Mouse (Mus musculus): ENCODE measurements at regions not wholly inside any gene's neighbourhood (a gene's known extent, or its start where the extent isn't known, plus 50 kb on each side); places are given as distances from the start of the nearest gene placed in this dataset.
A peak's percentile ranks its signal among the peaks of the same experiment; 100 is the strongest.
"Not testable (repeated sequence)": the region's sequence is repeated elsewhere in the genome, so short reads cannot be mapped to it uniquely, and the experiment has no call there.

DNA sequence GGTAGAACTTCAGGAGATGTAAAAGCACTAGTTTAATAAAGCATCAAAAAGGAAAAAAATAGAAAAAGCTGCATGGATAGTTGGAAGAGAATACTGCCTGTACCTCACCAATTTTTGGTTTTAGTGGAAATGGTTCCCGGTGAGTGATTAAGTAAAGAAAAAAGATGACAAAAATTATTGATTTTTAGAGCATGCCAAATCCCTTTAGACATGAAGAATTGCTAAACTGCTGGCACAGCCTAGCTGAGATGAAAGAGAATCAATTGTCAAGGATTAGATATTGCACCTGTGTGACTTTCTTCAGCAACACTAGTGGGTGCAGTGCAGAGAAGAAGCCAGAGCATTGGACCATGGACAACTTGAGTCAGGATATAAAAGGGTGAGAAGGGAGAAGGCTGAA is 348.7 kb upstream of the Cpeb2 start:
- DNase-seq (ENCODE audit: low read depth): no peak

DNA sequence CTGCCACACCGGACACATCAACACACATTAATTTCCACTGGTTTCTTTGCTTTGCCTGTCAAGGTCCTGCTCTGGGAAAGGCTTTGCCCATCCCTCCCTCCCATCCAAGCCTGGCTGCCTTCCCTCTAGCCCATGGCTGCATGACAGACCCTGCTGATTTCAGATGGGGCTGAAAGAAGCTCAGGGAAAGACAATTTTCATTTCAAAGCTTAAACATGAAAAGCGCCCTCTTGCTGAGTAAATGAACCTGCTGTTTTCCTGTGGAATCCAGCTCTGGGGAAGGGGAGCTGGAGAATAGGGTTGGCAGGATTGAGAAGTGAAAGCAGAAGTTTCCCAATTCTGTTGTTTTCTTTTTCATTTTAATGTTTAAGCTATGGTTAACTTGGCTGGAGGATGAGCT is 341.1 kb upstream of the Cpeb2 start:
- no peak for DNase-seq (ENCODE audit: low read depth)

DNA sequence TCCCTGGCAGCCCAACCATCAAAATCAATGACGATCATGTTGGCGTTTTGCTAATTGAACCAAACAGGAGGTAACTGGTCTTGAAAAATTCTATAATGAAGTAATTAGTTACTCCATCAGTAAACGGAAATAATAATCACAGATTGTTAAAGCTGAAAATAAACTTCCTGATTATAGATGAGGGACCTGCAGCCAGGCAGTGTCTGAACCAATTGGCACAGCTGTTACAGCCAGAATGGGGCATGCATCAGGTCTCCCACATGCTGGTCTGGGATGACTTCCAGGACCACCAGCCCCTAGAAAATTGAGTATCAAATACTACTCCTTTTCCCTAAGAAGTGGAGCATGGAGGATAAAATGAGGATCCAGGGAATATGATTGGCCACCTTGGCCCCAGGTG is 326.8 kb upstream of the Cpeb2 start:
- no peak for DNase-seq (ENCODE audit: low read depth)

DNA sequence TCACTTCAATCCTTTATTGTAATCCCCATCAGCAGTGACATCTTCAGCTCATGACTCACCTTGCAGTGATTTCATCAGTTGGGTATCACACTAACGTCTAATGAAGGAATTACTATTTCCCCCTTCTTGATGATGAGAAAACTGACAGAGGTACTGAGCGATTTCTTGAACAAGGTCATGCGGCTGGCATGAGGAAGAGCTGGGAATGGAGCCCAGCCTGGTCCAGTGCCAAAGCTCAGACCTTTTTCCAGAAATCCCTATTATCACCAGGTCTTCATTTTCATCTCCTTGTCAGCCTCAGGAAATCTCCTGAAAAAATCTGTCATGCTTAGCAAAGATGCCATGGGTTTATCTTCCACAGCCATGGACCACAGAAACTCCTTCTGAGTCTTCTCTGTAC is 313.6 kb upstream of the Cpeb2 start:
- no peak for DNase-seq (ENCODE audit: low read depth)

DNA sequence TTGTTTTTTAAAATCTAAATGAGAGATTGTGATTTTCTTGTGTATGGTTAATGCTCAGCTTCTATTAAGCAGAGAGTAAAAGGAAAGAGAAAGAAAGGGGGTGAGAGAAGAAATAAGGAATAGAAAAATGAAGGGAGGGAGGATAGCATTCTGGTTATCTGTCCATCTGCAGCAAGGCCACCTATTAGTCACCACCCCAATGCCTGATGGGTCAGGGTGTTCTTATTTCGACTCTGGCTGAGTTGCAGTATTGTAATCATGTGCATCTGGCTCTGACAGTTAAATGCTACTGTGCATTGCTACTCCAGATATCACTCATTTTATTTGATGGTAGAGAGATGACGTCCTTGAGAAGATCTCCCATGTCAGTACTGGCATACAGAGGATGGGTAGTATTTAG is 300.9 kb upstream of the Cpeb2 start:
- DNase-seq (ENCODE audit: low read depth): no peak

DNA sequence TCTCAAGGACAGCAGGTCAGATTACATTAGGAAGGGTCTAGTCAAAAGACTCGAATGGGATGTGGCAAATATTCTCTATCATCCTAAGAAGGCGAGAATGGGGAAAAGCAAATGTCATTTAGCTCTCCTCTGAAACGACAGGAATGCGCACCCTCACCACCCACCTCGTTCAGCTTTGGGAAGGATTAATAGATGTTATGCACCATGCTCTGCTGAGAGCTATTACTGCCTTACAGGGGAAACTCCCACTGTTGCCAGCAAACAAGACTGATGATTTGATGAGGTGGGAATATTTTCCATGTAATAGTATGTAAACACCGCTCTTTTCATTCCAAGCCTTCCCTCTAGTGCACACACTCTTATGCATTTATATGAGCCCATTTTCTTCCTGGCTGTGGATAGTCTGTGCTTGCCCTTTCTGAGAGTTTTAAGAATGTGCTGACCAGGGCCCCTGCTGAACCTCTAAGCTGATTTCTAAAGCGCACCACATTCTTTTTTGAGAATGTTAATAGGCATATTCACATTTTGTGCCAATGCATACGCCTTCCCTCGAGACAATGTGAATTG is 273.6 kb upstream of the Cpeb2 start:
- no peak for DNase-seq (ENCODE audit: low read depth)

DNA sequence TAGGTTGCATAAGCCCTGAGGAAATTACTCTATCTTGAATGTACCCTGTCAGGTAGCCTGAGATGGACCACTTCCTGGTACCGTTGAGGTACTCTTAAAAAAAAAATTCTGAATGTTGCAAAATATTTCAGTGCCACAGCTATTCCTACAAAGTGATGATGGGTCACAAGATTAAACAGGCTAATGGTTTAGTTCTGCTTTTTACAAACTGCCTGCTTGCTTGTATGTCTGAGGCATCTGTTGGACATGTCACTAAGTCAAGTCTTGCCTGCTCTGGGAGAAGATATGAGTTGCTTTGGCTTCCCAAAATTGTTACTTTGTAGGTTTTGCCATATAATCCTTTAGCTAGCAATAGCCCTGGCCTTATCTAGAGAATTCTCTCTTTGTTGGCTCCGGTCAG is 266.0 kb upstream of the Cpeb2 start:
- DNase-seq (ENCODE audit: low read depth): not testable (repeated sequence)

DNA sequence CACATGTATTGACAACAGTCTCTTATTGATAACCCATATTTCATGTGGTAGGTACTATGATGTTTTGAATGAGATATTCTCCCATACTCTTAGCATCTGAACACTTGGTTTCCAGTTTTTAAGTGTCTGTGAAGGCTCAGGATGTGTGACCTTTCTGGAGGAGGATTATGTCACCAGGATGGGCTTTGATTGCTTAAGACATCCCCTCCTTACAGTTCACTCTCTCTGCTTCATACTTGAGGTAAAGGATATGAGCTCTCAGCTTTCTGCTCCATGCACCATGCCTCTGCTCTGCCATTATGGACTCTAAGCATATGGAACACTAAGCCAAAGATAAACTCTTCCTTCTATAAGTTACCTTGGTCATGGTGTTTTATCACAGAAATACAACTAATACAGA is 263.8 kb upstream of the Cpeb2 start:
- no peak for DNase-seq (ENCODE audit: low read depth)

DNA sequence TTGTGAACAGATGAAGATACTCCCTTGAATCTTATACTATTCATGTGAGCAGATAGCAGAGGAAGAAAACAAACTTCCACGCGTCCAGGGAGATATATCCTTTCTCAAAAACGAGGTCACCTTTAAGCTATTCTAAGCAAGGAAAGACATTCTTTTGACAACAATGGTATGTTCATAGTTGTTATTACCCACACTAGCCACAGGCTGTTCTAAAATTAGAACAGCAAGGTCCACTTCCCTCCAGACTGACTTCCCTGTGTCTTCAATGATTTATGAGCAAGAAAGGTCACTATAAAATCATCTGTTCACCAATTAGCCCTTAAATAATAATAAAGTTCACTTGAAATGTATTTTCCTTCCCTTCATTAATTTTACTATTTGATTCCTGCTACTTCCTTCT is 263.3 kb upstream of the Cpeb2 start:
- DNase-seq (ENCODE audit: low read depth): no peak

DNA sequence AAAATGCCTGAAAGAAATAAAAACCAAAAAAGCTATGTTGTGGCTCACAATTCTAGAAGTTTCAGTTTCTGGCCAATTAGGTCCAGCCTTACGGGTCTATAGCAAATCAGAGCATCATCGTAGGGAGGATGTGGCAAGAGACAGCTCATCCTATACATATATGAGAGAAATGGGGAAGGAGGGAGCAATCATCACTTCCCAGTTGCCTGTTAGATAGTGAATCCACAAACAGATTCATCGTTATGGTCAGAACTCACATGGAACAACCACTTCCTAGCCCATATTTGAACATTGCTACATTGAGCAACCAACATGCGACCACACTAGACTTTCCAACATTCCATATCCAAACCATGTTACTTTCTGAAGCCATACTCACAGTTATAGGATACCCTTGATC is 255.9 kb upstream of the Cpeb2 start:
- DNase-seq (ENCODE audit: low read depth): no peak

DNA sequence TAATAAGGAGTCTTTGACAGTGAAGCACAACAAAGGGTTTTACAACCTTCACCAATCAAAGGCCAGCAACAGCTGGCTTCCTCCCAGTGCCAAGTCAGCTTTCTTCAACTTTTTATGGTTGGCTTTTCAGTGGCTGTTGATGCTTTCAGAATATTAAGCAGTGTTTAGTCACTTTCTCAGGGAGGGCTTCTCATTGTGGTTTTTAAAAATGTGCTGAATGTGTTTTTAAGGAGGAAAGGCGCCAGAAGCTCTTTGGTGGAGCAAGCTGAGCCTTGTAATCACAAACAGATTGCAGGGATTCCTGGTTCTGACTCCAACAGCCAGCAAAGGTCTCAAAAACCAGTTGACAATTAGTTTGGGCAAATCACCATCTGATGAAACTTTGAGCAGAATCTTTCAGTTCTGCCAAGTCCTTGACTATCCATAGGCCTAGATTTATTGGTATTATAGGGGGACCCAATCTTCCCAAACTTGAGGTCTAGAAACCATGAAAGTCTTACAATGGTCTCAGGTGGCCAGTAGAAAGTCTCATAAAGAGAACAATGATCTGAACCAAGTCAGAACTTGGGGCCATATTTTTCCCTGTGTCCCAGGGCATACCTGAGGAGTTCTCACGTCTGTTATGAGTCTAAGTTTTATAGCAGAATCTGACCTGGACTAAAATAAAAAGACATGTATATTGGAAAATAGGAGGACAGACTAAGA is 251.9 kb upstream of the Cpeb2 start:
- DNase-seq (ENCODE audit: low read depth): peak; percentile 89

DNA sequence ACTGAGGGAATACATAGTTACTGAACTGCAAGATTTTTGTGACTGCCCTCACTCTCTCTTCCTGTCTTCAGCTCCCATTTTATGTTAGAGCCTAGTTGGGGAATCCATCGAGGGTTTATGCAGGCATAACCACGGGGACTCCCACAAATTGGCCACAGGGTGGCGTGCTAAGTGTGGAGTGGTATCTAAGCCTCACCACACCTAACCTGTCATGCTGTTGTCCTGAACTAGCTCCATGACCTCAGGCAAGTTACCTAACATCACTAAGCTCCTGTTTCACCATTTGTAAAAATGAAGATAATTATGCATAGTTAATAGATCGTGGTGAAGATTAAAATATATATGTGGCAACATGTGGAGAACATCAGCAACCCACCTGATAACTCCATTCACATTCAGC is 246.8 kb upstream of the Cpeb2 start:
- no peak for DNase-seq (ENCODE audit: low read depth)

DNA sequence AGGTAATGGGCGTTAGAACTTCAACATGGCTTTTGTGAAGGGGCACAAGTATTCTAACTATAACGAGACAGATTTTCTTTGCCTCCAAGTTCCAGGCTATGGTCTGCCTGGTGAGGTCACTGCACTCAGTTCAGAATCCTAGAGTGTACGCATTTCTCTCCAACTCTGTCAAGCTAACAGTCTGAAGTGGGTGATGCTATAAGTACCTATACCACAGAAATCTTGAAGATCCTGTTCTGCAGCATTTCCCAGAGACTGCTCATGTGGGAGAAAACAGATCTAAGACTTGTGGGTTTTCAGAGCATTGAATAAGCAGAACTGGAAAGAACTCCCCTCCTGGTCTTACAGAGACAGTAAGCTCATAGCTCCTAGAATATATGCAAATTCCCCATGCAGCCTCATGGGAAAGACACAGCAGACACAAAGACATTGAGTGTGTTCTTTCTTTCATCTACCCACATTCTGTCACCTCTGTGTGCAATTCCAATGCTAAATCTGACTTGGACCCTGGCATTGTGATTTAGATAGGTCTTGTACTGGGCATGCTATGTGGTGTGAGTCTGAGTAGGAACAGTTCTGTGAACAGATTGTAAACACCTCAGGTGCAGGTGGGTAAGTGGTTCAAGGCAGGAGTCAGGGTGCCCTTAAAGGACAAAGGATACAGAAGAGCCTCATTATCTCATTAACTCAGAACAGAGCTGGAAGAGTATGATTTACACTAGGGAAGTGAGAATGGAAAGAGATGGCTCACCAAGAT is 245.1 kb upstream of the Cpeb2 start:
- DNase-seq (ENCODE audit: low read depth): no peak

DNA sequence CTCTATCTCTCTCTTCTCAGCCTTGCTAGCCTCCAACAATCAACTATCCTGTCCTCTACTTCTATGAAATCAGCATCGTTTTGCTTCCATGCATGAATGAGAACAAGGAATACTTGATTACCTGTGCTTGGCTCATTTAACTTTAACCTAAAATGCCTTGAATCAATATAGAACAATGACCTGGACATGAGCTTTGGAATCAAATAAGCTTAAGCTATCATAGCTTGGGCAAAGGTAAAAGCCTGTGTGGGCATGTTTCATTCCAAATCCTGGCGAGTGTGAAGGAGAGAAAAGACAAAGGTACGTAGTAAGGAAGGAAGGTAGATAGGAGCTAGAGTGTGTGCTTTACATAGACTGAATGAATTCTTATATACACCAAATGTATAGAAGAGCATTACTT is 243.7 kb upstream of the Cpeb2 start:
- no peak for DNase-seq (ENCODE audit: low read depth)

DNA sequence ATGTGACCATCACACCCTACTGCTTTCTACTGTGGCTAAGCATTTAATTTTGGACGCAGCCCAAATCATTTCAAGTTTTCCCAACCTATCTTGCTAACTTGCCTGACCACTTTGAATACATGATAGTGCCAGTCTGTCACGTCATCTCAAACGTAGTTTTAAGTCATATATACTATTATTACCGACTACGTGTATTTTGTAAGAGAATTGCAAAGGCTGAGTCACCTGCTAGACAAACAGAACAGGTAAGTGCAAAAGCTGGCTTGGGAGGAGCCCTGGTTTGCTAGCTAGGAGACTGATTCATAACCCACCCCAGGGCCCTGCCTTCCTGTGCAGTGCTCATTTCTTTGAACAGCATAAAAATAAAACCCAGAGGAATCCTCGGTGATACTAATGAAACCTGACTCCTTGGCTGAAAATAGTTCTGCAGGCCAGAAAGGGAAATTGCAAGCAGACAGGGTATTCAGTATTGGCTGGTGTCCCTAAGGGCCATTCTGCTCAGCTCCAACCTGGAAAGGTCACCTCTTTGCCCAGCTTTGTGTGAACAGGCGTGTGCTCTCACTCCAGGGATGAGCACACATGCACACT is 208.9 kb upstream of the Cpeb2 start:
- DNase-seq (ENCODE audit: low read depth): no peak

DNA sequence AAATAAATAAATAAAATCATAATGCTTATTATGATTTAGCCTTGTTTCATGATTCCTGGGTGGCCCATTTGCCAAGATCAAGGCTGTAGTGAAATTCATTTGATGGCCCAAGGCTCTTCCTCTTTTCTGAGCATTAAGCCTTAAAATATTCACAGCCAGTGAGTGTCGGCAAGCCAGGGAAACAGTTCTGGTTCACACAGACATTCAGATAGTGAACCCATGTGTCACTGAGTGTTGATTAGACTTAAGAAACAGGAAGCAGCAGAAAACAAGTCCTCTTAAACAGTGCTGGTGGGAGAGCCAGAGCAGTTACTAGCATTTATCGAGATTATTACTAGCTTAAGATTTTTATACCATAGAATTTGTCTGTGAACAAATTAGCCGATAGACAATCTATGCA is 201.7 kb upstream of the Cpeb2 start:
- no peak for DNase-seq (ENCODE audit: low read depth)

DNA sequence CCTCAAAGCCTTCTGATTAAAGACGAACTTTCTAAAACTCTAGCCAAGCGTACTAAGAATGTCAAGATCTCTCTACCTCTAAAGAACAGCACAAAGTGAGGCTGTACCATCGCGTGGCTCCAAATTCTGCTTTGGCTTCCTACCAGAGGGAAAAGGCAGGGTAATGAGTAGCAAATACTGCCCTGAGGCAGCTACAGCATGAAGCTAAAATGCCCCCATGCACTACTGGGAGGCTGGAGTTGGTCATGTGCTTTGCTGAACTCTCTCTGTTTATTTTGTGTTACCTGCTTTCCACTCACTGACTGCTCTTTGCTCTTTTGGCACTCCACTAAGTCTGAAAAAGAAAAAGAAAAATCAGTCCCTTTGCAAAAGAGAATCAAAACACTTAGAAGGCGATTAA is 201.1 kb upstream of the Cpeb2 start:
- no peak for DNase-seq (ENCODE audit: low read depth)

DNA sequence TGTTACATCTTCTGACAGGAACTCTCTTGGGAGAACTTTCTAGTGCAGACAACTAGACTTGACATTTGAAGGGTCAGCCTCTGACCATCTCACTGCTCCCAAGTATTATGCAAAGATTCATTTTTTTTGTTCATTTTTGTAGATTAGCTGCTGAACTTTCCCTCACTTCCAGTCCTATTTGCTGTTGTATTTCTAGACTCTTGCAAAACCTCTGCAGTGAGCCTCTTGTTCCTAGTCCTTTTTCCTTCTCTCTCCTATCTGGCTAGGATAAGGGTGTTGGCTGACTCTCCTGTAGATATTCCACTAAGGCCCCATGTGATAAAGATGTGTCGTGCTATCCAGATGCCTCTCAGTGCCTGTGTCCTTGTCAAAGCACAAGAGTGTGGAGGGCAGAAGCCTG is 198.5 kb upstream of the Cpeb2 start:
- DNase-seq (ENCODE audit: low read depth): no peak

DNA sequence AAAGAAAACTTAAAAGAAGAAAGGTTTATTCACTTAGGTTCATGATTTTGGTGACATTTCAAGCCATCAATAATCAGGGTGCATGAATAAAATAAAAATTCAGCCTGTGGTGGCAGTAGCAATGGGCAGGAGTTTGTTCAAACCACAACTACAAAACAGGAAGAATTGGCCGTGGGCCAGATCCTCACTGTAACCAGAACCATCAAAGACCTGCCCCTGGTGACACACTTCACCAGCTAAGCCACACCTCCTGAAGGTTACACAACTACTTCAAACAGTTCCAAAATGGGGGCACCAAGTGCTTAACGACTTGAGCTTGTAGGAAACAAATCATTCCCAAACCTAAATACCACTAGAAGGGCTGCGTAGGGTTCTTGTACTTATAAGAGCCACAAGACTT is 195.4 kb upstream of the Cpeb2 start:
- no peak for DNase-seq (ENCODE audit: low read depth)

DNA sequence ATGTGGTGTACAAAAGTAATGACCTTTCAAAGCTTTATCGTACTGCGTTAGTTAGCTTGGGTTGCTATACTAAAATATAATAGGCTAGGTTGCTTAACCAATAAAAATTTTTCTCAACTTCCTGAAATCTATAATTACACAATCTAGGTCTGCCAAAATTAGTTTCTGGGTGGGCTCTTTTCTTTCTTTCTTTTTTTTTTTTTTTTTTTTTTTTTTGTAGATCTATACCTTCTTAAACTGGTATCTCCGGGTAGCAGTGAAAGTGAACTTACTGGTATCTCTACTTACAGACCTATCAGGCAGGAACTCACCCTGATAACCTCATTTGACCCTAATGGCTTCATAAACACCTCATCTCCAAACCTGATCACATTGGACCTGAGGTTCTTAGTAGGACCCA is 193.4 kb upstream of the Cpeb2 start:
- DNase-seq (ENCODE audit: low read depth): no peak

DNA sequence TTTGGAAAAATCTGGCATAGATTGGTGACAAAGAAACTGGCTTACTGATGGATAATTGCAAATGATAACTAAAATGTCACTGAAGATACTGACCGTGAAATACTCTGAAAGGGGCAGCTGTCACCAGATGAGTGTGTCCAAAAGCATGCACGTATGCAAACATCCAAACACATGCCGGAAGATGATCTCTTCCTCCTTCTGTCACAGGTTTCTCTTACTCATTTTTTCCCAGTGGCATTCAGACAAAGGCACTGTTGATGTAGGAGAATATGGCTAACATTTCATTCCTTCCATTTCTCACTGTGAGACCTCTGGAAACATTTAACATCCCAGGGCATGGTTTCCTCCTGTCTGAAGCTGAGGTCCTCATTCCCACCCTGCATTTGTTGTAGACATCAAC is 190.4 kb upstream of the Cpeb2 start:
- no peak for DNase-seq (ENCODE audit: low read depth)

DNA sequence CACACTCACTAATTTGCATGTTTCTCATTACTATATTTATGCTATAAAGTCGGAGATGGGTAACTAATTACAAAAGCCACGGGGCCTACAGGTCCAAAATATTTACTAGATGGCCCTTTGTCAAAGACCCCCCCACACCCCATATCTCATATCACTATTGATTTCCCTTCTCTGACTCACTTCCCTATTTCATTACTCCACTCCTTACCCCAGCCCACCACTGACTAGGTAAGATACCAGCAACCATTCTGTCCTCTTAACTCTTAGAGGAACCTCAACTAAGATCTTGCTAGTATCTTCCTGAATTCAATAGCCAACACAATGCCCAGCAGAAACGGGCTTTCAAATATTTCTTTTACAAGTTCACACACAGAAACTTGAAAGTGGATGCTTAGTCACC is 187.1 kb upstream of the Cpeb2 start:
- DNase-seq (ENCODE audit: low read depth): no peak

DNA sequence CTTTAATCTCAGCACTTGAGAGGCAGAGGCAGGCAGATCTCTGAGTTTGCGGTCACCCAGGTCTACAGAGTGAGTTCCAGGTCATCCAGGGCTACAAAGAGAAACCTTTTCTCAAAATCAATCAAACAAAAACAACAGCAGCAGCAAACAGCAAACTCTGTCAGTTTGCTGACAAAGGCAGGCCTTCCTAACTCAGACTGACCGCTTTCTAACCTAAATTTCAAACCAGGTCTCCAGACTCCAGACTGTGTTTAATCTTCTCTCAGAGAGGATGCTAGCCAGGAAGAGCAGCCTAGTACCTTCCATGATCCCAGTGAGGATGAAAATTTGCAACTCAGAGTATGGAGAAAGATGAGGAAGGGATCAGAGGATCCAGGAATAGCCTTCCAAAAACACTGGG is 185.7 kb upstream of the Cpeb2 start:
- DNase-seq (ENCODE audit: low read depth): no peak

Data from fibroblast of lung, adult 2 months (primary cell).